Mouse (Mus musculus) ES-Bruce4 (cell line): ENCODE data around the gene Arl14.
"Not testable (repeated sequence)": the region's sequence is repeated elsewhere in the genome, so short reads cannot be mapped to it uniquely, and the experiment has no call there.

Experiments used
- CTCF ChIP-seq: IDR thresholded peaks from one replicate; pipeline ENCODE4 v1.8.1; 2011; ENCODE audit warnings: low read depth, low read length
- POLR2A ChIP-seq: IDR thresholded peaks from one replicate; pipeline ENCODE4 v1.8.1; 2011; ENCODE audit warnings: low read length; ENCODE audit not compliant: insufficient read depth

DNA sequence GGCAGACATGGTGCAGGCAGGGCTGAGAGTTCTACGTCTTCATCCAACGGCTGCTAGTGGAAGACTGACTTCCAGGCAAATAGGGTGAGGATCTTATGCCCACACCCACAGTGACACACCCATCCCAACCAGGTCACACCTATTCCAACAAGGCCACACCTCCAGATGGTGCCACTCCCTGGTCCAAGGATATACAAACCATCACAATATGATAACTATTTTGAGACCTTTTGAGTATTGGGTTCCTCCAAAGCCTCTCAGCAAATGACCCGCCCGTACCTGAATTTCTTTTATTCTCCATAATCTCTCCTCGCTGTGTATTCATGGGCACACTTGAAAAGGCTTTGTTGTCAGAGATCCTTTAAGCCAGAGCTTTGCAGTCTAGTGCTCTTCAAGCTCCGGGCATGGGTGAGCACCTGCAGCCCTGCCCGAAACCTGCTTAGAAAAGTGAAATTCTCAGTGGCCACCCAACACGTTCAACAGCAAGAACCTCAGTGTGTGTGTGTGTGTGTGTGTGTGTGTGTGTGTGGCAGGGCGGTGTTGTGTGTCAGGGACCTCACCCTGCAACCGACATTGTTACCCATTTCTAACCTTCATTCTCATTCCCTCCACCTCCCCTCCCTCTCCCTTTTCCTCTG lies 11.5 kb downstream of the Arl14 start:
- not testable (repeated sequence) for TF ChIP-seq POLR2A, CTCF
